ENCODE assay signal across 8 mouse cellular contexts in genomic region chr2:164856309-164857100, GRCm38 (mm10). TPM values are rescaled to one million over a fixed set of nuclear protein-coding genes. Genes with fewer than 3 reads are reported as not detected.
A peak's percentile ranks its signal among the peaks of the same experiment; 100 is the strongest.
DNase-seq lines count a peak whose midpoint lies in the region; ATAC-seq and TF ChIP-seq lines count a peak whose summit lies in the region.

No protein-coding gene starts in this region.

- peaks cover 19% of the 10 kb centered on the region for H3K36me3 ChIP-seq in ES-Bruce4 (ENCODE audit: control insufficient read depth, insufficient read depth, low read length, poor library complexity, severe bottlenecking)
- H3K36me3 ChIP-seq in forebrain, embryonic 10.5 days (replicated peaks): peaks cover 17% of the 10 kb centered on the region
- H3K36me3 ChIP-seq in intestine, embryonic 16.5 days (ENCODE audit: control insufficient read depth, insufficient read depth, low read length): no peaks in the 10 kb centered on the region
- H3K36me3 ChIP-seq in midbrain, embryonic 15.5 days (replicated peaks): no peaks in the 10 kb centered on the region

- H3K4me1 ChIP-seq in ES-Bruce4 (ENCODE audit: control insufficient read depth, insufficient read depth, low read length): no peaks in the 10 kb centered on the region
- peaks cover 54% of the 10 kb centered on the region for H3K4me1 ChIP-seq in forebrain, embryonic 10.5 days
- H3K4me1 ChIP-seq in intestine, embryonic 16.5 days (ENCODE audit: control insufficient read depth, insufficient read depth, low read length): peaks cover 28% of the 10 kb centered on the region
- H3K4me1 ChIP-seq in midbrain, embryonic 15.5 days: peaks cover 22% of the 10 kb centered on the region

- peak; percentile 21; the same call in 1 of the 2 replicates for ATAC-seq in intestine, embryonic 16.5 days
- peak; percentile 57; the same call in 1 of the 2 replicates for ATAC-seq in midbrain, embryonic 15.5 days (replicated peaks)

- peak overlapping the region; percentile 69 for H3K4me3 ChIP-seq in ES-Bruce4 (ENCODE audit: low read depth, low read length)
- peak overlapping the region; percentile 69 for H3K4me3 ChIP-seq in forebrain, embryonic 10.5 days
- H3K4me3 ChIP-seq in intestine, embryonic 16.5 days (ENCODE audit: low read length): peak overlapping the region; percentile 57
- peak overlapping the region; percentile 45 for H3K4me3 ChIP-seq in midbrain, embryonic 15.5 days

- H3K9me3 ChIP-seq in ES-Bruce4 (replicated peaks; ENCODE audit: control insufficient read depth, insufficient read depth, low read length, poor library complexity, severe bottlenecking): no peaks in the 10 kb centered on the region
- H3K9me3 ChIP-seq in forebrain, embryonic 10.5 days: no peaks in the 10 kb centered on the region
- H3K9me3 ChIP-seq in intestine, embryonic 16.5 days (ENCODE audit: control insufficient read depth, low read length): no peaks in the 10 kb centered on the region
- no peaks in the 10 kb centered on the region for H3K9me3 ChIP-seq in midbrain, embryonic 15.5 days

- TF ChIP-seq CTCF in ES-Bruce4 (IDR thresholded peaks at IDR 0.05; ENCODE audit: low read depth, low read length): peak; percentile 18

- H3K27me3 ChIP-seq in ES-Bruce4 (ENCODE audit: control insufficient read depth, insufficient read depth, low read length, poor library complexity, severe bottlenecking): no peaks in the 10 kb centered on the region
- H3K27me3 ChIP-seq in forebrain, embryonic 10.5 days (ENCODE audit: poor library complexity, severe bottlenecking): peaks cover 66% of the 10 kb centered on the region
- peaks cover 17% of the 10 kb centered on the region for H3K27me3 ChIP-seq in intestine, embryonic 16.5 days (replicated peaks; ENCODE audit: control insufficient read depth, insufficient read depth, low read length)
- H3K27me3 ChIP-seq in midbrain, embryonic 15.5 days (replicated peaks): peaks cover 42% of the 10 kb centered on the region

- DNase-seq in cerebellum, postnatal 10 days: peak; percentile 44 to 45
- no peak for DNase-seq in cerebellum, adult 8-10 months
- DNase-seq in forebrain, embryonic 10.5 days (ENCODE audit: extremely low spot score, low spot score): no peak
- DNase-seq in urinary bladder, postnatal 36 days (ENCODE audit: low spot score in 2 of 2): no peak
- DNase-seq in thymus, postnatal 0 days (ENCODE audit: low spot score): no peak

- TF ChIP-seq POLR2A in ES-Bruce4 (IDR thresholded peaks at IDR 0.05; ENCODE audit: insufficient read depth, low read length): peak; percentile 49

- WGBS in forebrain, embryonic 10.5 days: under 1% methylated on average over 42 of the region's 42 CpGs
- WGBS in intestine, embryonic 16.5 days: 2% methylated on average over 42 of the region's 42 CpGs
- WGBS in midbrain, embryonic 15.5 days: under 1% methylated on average over 42 of the region's 42 CpGs

- H3K4me2 ChIP-seq in intestine, embryonic 16.5 days (ENCODE audit: low read depth, low read length): peak overlapping the region; percentile 96
- H3K4me2 ChIP-seq in midbrain, embryonic 15.5 days: peak overlapping the region; percentile 95

- peak; percentile 10; the same call in 1 of the 2 replicates for TF ChIP-seq EP300 in ES-Bruce4 (IDR thresholded peaks at IDR 0.05; ENCODE audit: insufficient read depth, low read depth, low read length)

- H3K9ac ChIP-seq in ES-Bruce4 (ENCODE audit: low read depth, poor library complexity, severe bottlenecking): peak overlapping the region; percentile 69
- peak overlapping the region; percentile 72 for H3K9ac ChIP-seq in intestine, embryonic 16.5 days (ENCODE audit: low read depth, low read length)
- peak overlapping the region; percentile 42 for H3K9ac ChIP-seq in midbrain, embryonic 15.5 days

- H3K27ac ChIP-seq in ES-Bruce4 (ENCODE audit: insufficient read depth, low read length): peak overlapping the region; percentile 68
- H3K27ac ChIP-seq in forebrain, embryonic 10.5 days: peak overlapping the region; percentile 83
- H3K27ac ChIP-seq in intestine, embryonic 16.5 days (ENCODE audit: low read length): no peak overlapping the region
- no peak overlapping the region for H3K27ac ChIP-seq in midbrain, embryonic 15.5 days

RNA-seq across cellular contexts. Expression of gene Pltp, which starts 1.0 kb away (rescaled TPM):
- 52.4 and 55.9 TPM in 2 replicates for polyA plus RNA-seq in ES-Bruce4 (2011; ENCODE audit: insufficient read depth, insufficient read length, low read depth, missing spikeins)
- polyA plus RNA-seq in forebrain, embryonic 10.5 days (2016; fragmentation: Nextera tagmentation; extraction: Ambion mirVana): 36.6 and 40.0 TPM in 2 replicates
- 31.4 and 31.5 TPM in 2 replicates for polyA plus RNA-seq in intestine, embryonic 16.5 days (2015; fragmentation: Nextera tagmentation; extraction: Ambion mirVana)
- 105 and 121 TPM in 2 replicates for polyA plus RNA-seq in midbrain, embryonic 15.5 days (2015; fragmentation: Nextera tagmentation; extraction: Ambion mirVana)
- polyA plus RNA-seq in thymus, postnatal 0 days (2015; fragmentation: Nextera tagmentation; extraction: Ambion mirVana): 424 and 433 TPM in 2 replicates

RNA-seq across cellular contexts. Expression of gene Pcif1, which starts 22.6 kb away (rescaled TPM):
- polyA plus RNA-seq in ES-Bruce4 (2011; ENCODE audit: insufficient read depth, insufficient read length, low read depth, missing spikeins): 30.2 and 30.9 TPM in 2 replicates
- polyA plus RNA-seq in forebrain, embryonic 10.5 days (2016; fragmentation: Nextera tagmentation; extraction: Ambion mirVana): 78.3 and 84.6 TPM in 2 replicates
- polyA plus RNA-seq in intestine, embryonic 16.5 days (2015; fragmentation: Nextera tagmentation; extraction: Ambion mirVana): 57.9 and 64.0 TPM in 2 replicates
- 85.3 and 93.1 TPM in 2 replicates for polyA plus RNA-seq in midbrain, embryonic 15.5 days (2015; fragmentation: Nextera tagmentation; extraction: Ambion mirVana)
- 92.5 and 107 TPM in 2 replicates for polyA plus RNA-seq in thymus, postnatal 0 days (2015; fragmentation: Nextera tagmentation; extraction: Ambion mirVana)

RNA-seq across cellular contexts. Expression of gene Neurl2, which starts 23.2 kb away (rescaled TPM):
- 2.2 and 2.8 TPM in 2 replicates for polyA plus RNA-seq in ES-Bruce4 (2011; ENCODE audit: insufficient read depth, insufficient read length, low read depth, missing spikeins)
- polyA plus RNA-seq in forebrain, embryonic 10.5 days (2016; fragmentation: Nextera tagmentation; extraction: Ambion mirVana): 3.9 and 4.5 TPM in 2 replicates
- 6.1 and 7.5 TPM in 2 replicates for polyA plus RNA-seq in intestine, embryonic 16.5 days (2015; fragmentation: Nextera tagmentation; extraction: Ambion mirVana)
- 6.4 and 6.6 TPM in 2 replicates for polyA plus RNA-seq in midbrain, embryonic 15.5 days (2015; fragmentation: Nextera tagmentation; extraction: Ambion mirVana)
- 5.3 and 5.9 TPM in 2 replicates for polyA plus RNA-seq in thymus, postnatal 0 days (2015; fragmentation: Nextera tagmentation; extraction: Ambion mirVana)

RNA-seq across cellular contexts. Expression of gene Ctsa, which starts 23.8 kb away (rescaled TPM):
- polyA plus RNA-seq in ES-Bruce4 (2011; ENCODE audit: insufficient read depth, insufficient read length, low read depth, missing spikeins): 75.3 and 83.4 TPM in 2 replicates
- 77.8 and 80.4 TPM in 2 replicates for polyA plus RNA-seq in forebrain, embryonic 10.5 days (2016; fragmentation: Nextera tagmentation; extraction: Ambion mirVana)
- polyA plus RNA-seq in intestine, embryonic 16.5 days (2015; fragmentation: Nextera tagmentation; extraction: Ambion mirVana): 418 and 551 TPM in 2 replicates
- 101 and 109 TPM in 2 replicates for polyA plus RNA-seq in midbrain, embryonic 15.5 days (2015; fragmentation: Nextera tagmentation; extraction: Ambion mirVana)
- 154 and 164 TPM in 2 replicates for polyA plus RNA-seq in thymus, postnatal 0 days (2015; fragmentation: Nextera tagmentation; extraction: Ambion mirVana)

RNA-seq across cellular contexts. Expression of gene Spata25, which starts 28.2 kb away (rescaled TPM):
- polyA plus RNA-seq in ES-Bruce4 (2011; ENCODE audit: insufficient read depth, insufficient read length, low read depth, missing spikeins): not detected in 2 replicates
- 0.19 TPM in 1 of 2 replicates, not detected in the other for polyA plus RNA-seq in forebrain, embryonic 10.5 days (2016; fragmentation: Nextera tagmentation; extraction: Ambion mirVana)
- polyA plus RNA-seq in intestine, embryonic 16.5 days (2015; fragmentation: Nextera tagmentation; extraction: Ambion mirVana): not detected in 2 replicates
- not detected in 2 replicates for polyA plus RNA-seq in midbrain, embryonic 15.5 days (2015; fragmentation: Nextera tagmentation; extraction: Ambion mirVana)
- polyA plus RNA-seq in thymus, postnatal 0 days (2015; fragmentation: Nextera tagmentation; extraction: Ambion mirVana): 0.17 and 0.85 TPM in 2 replicates

Comparison
In these comparisons a context has a peak if more than half of its experiments do, and no peak if none do; other contexts are left out.
1. DNase-seq: peak in cerebellum, postnatal 10 days (2 of 2); none in cerebellum, adult 8-10 months (single experiment), forebrain, embryonic 10.5 days (single experiment), urinary bladder, postnatal 36 days (0 of 2) and thymus, postnatal 0 days (single experiment).
2. H3K27ac ChIP-seq: peak in ES-Bruce4 (single experiment) and forebrain, embryonic 10.5 days (single experiment); none in intestine, embryonic 16.5 days (single experiment) and midbrain, embryonic 15.5 days (single experiment).
3. Peak in every context shown above with its lines, with median percentiles within 50 percentile points of each other: H3K4me3 ChIP-seq and H3K9ac ChIP-seq.